Mouse (Mus musculus) retina, postnatal 1 day (tissue): Measurements from ENCODE around the gene Fmo4.
A peak's percentile ranks its signal among the peaks of the same experiment; 100 is the strongest.

Experiments used
- DNase-seq: peaks from one replicate; pipeline ENCODE4 v3.0.0-alpha.2; 2012

The Fmo4 gene

DNA sequence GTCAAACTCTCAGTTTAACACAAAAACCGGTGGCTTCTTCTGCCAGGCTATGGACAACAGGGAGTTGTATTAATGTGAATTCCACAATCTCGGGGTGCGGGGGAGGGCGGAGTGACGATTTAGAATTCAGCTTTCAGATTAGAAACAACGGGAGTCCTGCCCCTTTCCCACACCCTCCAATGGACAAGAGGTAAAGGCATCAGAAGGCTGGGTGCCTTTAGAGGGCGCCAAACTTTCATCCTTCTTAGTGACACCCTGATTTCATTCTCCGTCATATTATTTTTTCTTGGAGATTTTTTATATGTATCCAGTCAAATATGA, at the start of gene Fmo4:
Gene Fmo4, minus strand, starts transcription at position 137 of the 321 bp plus-strand sequence.
- DNase-seq: peak; percentile 29

GRCm38 (mm10) chr1:162862328-162862727, 48.6 kb upstream of the Fmo4 start:
- no peak for DNase-seq

GRCm38 (mm10) chr1:162859996-162860605, 46.3 kb upstream of the Fmo4 start:
- DNase-seq: no peak

GRCm38 (mm10) chr1:162859545-162859976, 45.8 kb upstream of the Fmo4 start:
- DNase-seq: no peak

- no peak for DNase-seq
These were observed 45.0 kb upstream of the Fmo4 start for GRCm38 (mm10) chr1:162858748-162859130.

DNA sequence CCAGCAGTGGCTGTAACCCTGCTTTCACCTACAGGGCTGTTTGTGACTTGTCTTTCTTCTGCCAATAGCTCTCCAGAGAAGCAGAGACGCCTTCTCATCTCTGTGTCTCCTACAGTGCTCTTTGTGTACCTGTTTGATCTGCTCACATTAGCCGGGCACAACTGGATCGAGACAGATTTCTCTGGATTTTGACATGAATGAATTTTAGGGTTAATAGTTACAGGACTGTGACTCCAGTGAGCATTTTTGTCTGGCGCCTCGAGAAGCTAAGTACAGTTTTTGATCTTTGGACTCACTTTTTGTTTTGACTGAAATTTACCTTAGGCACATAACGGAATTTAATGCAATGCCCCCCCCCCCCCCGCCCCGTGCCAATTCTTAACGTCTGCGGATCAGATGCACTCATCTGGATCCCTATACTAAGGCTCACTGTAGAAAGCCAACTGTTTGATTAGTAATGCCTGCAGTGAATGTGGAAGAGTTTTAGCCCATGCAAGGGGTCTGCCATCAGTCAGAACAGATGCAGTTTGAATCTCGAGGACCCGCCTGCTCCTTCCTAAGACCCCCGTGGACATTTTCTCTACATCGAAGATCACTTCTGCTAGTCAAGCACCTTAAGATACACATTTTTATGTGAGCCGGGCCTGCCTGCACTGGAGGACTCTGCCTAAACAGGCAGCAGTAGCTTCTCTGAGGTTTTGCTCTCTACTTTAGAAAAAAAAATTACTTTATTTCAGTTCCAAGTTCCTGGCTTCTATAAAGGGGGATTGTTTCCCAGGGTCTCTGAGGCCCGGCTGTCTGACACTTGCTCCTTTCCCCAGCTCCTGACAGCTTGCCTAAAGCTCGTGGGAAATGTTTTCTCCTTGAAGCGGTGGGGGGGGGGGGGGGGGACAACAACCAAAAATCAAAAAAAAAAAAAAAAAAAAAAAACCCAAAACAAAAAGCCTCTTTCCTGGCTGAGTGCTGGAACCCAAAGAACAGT, 44.3 kb upstream of the Fmo4 start:
- DNase-seq: no peak

DNA sequence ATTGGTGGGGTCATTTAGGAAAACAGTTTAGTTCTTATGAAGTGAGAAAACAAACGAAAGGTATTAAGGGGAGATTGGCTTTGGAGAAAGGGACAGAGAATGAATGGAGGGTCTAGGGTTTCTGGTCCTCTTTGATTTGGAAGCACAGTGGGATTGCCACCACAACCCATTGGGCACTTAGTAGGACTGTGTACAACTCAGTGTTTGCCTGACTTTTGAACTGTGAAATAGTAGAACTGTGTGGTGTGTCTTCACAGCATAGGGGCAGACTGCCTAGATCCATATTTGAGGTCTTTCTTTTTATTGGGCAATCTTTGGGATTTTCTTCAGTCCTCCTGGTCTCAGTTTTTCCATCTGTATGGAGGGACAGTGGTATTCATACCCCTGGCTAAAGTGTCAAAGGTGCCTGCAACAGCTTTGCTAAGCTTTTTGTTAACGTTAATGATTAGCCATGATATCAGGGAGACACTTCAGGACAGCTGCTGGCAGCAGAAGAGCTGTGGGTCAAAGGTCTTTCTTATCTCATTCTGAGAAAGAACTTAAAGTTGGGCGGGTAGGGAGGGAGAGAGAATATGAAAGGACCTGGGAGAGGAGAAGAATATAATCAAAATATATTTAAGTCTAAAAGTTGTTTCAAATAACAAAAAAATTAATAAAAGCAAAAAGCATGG, 40.2 kb upstream of the Fmo4 start:
- no peak for DNase-seq

GRCm38 (mm10) chr1:162847554-162847953, 33.8 kb upstream of the Fmo4 start:
- no peak for DNase-seq

DNA sequence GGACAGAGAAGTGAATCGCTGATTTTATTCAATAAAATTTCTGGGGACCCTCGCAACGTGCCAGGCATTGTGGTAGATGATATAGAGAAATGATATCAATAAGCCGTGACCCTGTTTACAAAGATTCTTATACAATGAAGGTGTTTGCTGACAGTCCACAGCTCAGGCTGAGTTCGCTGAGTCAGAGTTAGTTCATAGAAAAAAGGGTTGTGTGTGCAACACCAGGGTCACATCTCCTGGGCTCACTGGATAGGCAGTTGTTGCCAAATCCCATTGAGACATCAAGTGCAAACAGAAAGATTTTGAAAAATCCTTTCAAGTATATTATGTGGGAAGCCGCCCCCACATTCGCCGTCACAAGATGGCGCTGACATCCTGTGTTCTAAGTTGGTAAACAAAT, 26.4 kb upstream of the Fmo4 start:
- no peak for DNase-seq

DNA sequence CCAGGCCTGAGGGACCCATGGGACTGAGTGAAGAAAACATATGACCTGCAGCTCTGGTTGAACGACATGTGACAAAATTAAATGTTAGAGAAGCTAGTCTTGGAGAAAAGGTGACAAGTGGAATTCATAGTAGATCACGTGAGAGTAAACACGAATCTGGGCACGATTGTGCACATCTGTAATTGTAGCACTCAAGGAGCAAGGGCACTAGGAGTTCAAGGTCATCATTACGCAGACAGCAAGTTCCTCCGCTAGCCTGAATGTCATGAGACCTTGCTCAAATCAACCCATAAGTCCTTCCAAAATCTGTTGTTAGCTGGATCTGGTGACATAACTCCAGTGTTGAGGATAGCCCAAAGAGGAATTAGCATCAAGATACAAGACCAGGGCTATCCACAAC, 25.2 kb upstream of the Fmo4 start:
- no peak for DNase-seq

DNA sequence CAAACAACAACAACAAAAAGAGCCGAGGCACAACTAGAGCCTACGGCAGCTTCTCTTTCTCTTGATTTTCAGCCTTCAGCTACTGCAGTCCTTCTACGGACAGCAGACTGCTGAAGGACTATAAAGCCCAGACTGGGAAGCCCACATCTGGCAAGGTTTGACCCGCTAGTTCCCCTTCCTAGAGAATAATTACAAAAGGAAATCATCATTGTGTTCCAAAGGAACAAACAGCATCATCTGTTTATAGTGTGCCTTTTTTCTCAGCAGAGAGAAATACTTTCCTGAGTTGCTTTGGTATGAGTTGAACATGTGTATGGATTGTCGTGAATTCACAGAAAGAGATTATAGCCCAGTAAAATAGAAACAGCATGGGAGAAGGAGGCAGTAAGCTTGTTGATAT, 20.6 kb upstream of the Fmo4 start:
- DNase-seq: no peak

DNA sequence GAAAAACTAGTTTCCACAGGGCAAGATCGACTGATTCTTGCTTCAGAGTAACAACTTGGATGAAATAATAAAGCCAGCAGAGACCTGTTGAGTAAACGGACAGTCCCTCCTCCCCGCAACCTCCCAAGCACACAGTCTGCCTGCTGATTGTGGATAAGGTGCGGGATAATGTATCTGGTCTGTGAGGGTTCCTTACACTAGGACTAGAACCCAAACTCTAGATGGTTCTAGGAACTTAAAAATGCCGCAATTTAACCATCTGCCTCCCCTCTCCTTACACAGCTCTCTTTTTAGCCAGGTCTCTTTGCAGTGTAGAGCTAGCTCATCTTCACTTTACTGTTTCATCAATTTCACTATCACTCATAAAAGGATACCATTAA, 18.8 kb upstream of the Fmo4 start:
- no peak for DNase-seq

GRCm38 (mm10) chr1:162831838-162832573, 18.2 kb upstream of the Fmo4 start:
- DNase-seq: peak; percentile 77

GRCm38 (mm10) chr1:162819280-162819679, 5.5 kb upstream of the Fmo4 start:
- no peak for DNase-seq

- DNase-seq: no peak
These were observed 1.8 kb upstream of the Fmo4 start for GRCm38 (mm10) chr1:162815381-162816127.

DNA sequence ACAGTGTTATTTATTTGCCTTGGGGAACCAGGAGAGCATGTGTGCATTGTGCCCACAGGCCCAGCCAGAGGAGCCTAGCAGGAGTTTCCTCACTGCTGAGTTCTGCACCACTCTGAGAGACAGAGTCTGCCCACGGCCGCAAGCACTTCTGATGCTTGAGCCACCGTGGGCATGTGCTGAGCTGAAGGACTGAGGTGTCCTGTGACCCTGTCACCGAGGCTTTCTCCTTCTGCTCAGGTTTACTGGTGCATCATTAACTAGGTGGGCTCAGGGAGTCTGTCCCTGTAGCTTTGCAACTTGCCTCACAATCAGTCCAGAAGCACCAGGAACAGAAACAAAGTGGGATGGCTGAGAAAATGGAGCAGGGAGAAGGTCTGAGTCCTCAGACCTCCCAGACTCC, 1.2 kb upstream of the Fmo4 start:
- DNase-seq: no peak

DNA sequence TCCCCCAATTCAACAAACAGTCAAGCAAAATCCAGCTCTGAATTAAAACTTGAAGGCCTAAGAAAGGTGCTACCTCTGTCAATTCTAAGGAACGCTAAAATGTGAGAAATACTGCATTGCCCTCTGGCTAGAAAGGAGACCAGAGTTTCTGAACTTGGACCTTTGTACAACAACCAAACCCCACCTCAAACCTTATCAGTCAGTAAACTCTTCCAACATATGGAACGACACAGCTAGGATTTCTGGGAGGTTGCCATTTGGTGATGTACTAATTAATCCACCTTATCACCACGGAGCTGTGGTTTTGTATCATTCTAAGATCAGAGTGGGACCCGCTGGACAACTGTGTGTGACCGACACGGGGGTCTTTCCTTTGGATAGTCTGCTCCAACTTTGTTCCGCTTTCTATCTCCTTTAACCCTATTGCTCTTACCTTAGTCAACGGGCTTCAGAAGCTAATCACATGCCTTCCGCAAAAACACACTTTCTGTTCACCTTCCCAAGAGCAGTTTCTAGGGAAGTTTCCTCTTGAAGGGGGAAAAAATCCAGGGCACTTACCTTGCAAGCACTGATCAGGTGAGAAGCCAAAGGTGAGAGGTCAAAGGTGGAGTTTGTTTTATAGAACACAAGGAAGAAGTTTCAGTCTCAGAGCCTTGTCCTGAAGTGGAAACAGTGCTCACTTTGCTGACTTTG, 483 bp downstream of the Fmo4 start:
- no peak for DNase-seq

DNA sequence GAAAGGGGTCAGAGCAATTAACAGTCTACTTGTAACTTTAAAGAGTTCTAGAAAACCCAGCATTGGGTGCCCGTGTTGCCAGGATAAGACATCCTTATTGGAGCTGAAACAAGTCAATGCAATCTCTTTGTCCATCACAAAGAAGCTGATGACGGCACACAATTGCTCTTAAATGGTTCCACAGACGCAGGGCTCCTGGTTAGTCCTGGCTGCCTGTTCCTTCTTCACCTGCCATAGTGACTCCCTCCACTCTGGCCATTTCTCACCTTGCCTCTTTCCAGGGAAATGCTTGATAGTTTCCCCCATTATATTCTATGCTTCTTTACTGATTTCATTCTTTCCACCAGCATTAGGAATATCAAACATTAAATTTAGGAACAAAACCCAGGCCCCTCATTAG, 5.2 kb downstream of the Fmo4 start:
- no peak for DNase-seq

- no peak for DNase-seq
These were observed 6.3 kb downstream of the Fmo4 start for GRCm38 (mm10) chr1:162807441-162807840.

DNA sequence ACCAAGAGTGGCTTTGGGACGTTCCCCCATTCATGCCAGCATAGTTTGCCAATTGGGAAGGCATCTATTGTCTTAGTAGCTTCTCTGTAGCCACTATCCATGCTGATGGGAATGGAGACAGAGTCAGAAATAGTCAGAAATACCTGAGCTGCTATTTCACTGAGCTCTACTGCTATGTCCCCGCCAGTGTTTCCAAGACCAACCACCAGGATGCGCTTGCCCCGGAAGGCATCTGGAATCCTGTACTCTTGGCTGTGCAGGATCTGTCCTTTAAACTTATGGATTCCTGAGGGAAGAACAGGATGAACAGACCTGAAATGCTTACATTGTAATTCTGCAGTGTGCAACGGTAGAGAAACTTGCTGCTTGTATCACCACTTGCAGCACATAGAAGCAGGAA, 8.8 kb downstream of the Fmo4 start:
- DNase-seq: no peak

DNA sequence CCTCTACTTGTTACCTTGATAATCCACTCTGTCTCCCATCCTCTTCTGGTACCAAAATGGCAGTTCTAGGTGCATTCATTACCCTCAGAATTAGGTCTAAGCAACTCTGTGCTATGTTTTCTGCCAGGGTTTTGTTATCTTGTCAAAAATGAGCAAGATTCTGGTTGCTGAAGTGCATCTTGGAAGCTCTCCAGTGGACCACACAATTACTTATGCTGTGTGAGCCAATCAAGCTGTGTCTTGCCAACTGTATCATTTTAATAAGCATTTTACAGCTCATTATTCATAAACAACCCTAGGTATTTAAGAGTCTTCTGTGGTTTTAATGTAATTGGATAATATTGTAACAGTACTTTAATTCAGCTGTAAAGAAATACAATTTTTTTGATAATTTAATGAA, 17.3 kb downstream of the Fmo4 start:
- peak; percentile 49 for DNase-seq
